Mouse (Mus musculus): Measurements from ENCODE around the gene Olfr222.
"Not testable (repeated sequence)": the region's sequence is repeated elsewhere in the genome, so short reads cannot be mapped to it uniquely, and the experiment has no call there.

The Olfr222 gene

DNA sequence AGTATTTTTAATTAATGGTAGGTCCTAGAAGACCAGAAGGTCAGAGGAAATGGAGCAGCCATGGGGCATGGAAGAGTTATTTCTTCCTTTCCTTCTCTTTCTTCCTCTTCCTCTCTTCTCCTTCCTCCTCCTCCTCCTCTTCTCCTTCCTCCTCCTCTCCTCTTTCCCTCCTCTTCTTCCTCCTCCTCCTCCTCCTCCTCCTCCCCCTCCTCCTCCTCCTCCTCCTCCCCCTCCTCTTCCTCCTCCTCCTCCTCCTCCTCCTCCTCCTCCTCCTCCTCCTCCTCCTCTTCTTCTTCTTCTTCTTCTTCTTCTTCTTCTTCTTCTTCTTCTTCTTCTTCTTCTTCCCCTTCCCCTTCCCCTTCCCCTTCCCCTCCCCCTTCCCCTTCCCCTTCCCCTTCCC, at the start of gene Olfr222:
Gene Olfr222 (minus strand): TSS at position 101 of the 400 bp plus-strand sequence.
- not testable (repeated sequence) for DNase-seq

DNA sequence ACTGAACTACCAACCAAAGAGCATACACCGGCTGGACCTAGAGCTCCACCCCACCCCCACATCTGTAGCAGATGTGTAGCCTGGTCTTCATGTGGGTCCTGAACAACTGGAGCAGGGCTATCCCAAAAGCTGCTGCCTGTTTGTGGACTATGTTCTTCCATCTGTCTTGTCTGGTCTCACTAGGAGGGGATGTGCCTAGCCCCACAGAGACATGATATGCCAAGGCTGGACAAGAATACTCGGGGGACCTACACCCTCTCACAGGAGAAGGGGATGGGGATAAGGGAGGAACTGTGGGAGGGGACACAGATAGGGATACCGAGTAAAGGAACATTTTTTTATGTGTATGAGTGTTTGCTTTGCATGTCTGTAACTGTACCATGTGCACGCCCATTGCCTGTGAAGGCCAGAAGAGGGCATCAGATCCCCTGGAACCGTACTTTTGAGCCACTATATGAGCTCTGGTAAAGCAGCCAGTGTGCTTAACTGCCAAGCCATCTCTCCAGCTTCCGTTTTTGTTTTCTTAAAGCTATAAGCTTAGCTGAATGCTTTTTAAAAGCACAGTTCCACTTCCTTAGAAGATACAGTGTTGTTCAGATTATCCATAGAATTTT, 48.1 kb upstream of the Olfr222 start:
- DNase-seq, result peak; percentile 40 to 72

DNA sequence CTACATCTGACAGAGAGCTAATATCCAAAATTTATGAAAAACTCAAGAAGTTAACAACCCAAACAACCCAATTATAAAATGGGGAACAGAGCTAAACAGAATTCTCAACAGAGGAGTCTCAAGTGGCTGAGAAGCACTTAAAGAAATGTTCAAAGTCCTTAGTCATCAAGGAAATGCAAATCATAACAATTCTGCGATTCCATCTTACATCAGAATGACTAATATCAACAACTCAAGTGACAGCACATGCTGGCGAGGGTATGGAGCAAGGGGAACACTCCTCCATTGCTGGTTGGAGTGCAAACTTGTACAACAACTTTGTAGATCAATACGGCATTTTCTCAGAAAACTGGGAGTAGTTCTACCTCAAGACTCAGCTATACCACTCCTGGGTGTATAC, 46.2 kb upstream of the Olfr222 start:
- no peak for DNase-seq

DNA sequence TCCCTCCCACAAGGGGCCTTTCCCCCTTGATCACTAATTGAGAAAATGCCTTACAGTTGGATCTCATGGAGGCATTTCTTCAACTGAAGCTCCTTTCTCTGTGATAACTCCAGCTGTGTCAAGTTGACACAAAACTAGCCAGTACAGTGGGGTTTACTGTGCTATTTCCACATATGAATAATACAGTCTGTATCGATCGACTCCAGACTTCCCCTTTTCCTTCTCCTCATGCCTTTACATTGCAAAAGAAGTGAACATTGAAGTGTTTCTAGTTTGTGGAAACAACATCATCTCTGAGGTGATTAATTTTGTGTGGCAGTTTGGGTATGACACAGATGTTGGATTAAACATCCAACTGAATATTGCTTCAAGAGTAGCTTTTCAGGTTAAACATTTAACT, 41.0 kb upstream of the Olfr222 start:
- DNase-seq, result not testable (repeated sequence)

DNA sequence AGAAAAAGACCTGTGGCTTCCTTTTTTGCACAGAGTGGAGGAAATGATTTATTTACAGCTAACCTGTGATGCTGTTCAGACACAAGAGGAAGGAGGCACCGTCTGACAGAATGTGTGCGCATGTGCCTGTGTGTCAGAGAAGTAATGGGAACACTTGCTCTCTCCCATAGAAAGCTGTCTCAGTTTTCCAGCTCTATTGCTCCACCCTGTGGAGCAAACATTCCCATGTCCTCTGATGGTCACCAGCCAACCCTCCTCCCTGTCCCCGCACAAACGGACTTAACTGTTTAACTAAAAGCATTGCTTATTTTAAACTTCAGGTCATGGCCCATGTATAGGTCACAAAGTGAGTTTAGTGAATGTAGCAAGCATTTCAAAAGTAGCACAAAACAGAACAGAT, 38.1 kb upstream of the Olfr222 start:
- peak; percentile 12 to 32 for DNase-seq

DNA sequence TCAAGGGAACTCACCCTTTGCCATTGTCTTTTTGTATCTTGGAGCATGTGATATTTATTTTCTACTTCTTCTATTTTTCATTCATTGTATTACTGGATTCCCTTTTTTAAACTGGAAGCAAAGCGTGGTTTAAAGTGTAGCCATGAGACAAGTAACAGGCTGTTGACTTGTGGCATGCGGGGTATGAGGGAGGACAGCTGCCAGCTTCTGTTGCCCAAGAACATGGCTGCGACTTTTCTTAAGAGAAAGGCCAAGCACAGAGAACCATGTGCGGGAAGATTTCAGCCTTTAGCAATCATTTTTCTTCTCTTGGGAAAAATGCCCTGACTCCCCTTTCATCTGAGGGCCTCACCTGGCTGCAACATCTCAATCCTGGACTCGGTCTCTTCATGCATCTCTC, 35.6 kb upstream of the Olfr222 start:
- DNase-seq, result no peak

DNA sequence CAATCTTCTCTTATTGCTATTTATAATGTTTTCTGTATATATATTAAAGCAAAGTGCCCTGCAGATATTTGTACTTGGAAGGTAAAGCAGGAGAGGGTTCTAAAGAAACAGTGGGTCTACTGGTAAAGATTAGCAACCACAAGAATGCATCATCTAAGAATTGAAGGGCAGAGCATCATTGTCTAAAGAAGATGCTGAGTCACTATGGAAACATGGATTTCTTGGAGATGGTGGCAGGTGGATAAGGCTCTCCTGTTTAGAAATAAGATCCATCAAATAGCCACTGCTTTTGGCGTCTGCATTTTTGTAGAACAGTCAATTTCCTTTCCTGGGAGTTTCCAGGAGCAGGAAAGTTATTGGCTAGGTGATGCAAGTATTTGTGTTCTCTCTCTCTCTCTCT, 26.3 kb upstream of the Olfr222 start:
- no peak for DNase-seq

DNA sequence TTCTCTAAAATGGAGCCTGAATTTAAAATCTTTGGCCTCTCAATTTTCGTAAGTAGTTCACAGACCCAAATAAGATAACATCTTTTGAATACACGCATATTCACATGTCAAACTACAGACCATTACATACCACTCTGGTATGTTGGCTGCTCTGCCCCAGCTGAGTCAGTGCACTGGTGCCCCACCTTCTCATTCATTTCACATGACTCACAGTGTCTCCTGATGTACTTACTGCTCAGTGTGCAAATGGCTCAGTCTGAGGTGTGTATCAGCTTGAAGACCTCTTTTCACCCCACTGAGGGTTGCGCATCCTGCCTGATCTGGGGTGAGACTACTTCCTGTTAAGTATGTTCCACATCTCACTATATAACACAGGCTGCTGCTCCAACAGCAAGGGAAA, 24.8 kb upstream of the Olfr222 start:
- DNase-seq, result no peak

DNA sequence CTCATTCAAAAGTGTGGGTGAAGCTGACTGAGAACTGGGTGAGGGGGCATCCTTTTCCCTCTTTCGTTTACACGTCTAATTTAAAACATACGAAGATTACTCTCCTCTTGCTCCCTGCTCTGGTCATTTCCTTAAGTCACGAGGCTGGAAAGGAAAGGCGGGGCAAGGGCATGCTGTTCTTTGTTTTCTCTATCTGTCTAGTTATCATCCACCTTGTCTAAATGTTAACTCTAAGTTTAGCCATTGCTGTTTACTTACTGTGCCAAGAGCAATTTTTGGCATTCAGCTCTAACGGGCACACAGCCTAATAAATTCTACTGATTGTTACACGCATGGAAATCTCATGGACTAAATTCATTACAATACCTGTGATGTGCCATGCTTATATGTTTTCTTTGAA, 23.2 kb upstream of the Olfr222 start:
- peak in 1 of 2 experiments; percentile 52 for DNase-seq

DNA sequence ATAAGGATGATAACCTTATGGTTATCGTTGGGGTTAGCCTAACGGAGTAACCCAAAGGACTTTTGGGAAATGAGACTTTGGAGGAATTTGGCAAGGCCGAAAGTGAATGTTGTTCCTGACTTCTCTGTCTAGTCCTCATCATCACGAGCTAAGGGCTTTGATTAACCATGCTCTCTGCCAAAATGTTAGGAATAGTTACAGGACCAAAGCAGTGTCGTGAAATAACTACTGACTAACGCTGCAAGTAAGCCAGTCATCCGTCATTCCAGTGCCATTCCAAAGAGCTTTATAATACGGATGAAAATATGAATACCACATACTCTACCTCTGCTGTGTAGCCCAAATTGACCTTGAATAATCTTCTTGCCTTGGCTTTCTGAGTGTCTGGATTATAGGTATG, 20.9 kb upstream of the Olfr222 start:
- DNase-seq, result no peak

DNA sequence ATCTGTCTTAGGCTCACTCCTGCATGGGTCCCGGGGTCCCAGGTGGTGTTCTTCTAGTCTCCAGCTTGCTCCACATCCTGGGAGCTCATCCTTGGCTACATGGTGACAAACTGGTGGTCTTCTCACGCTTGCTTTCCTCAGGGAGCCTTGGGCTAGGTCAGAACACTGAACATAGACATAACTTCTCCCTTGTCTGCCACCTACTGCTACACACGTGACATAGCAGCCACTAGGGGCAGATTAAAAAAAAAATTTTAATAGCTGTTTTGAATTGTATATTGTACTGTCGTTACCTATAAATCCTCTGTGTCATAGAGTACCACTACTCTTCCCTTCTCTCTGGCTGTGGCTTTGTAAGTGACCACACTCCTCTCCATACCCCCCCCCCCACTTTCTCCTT, 20.1 kb upstream of the Olfr222 start:
- DNase-seq, result no peak

DNA sequence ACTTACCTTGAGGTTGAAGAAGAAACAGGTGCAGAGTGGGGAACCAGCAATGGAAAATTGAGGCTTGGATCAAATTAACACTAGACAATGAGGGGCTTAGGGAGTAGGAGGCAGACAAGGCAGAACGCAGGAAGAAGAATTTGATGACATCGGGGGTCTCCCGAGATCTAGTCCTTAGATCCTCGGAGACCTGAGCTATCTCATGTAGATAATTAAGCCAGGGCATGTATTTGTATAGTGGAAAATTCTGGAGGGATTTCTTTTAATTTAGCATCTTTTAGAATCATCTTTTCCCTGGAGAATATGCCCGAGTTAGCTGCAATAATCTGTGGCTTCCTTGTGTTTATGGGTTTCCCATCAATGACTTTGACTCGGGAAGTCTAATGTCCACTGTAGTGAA, 17.2 kb upstream of the Olfr222 start, which contains the start of gene Olfr223:
Gene Olfr223 (minus strand): TSS at position 101 of the 400 bp plus-strand sequence.
- no peak for DNase-seq

DNA sequence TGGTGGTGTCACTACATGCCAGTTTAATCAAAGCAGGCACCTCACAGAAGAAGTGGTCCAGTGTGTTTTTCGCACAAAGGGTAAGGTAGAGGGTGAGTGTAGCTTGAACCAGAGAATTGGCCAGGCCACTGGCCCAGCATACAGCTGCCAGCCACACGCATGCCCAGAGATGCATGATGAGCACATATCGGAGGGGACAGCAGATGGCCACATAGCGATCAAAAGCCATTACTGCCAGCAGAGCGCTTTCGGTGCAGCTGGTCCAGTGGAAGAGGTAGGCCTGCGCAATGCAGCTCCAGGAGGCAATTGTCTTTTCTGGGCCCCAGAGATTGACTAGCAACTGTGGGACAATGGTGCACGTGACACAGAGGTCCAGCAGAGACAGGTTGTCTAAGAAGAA, 13.5 kb upstream of the Olfr222 start:
- DNase-seq, result no peak

DNA sequence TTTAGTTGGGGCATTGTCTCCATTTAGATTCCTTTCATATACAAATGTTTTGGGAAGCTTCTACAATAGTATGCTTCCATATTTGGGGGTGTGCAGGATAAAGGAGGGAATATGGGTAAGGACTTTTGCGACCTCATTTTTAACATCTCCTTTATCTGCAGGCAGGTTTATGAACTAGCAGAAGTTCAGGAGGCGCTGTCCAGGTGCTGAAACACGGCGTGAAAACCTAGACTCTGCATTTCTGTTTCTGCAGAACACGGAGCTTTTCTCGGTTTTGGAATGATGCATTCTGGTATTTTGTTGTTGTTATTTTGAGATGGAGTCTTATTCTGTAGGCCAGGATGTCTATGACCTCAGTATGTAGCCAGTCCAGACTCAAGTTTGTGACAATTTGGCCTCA, 8.5 kb upstream of the Olfr222 start:
- peak in 1 of 2 experiments; percentile 11 for DNase-seq

DNA sequence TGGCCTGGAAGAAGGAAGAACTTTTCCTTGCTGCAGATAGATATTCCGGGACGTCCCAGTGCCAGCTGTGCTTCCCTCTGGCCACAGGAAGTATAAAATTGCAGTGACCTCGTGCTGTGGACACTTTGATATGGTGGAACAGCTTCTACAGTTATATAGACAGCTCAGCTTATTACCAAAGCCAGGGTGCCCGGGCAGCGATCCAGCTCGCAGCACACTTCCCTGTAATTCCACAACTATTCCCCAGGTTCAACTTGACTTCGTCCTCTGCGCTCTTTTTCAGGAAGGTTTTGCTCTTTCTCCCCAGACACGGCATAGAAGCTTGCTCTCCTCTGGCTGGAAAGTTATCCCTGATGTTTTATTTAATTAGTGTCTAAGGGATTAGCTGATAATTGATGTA, 309 bp downstream of the Olfr222 start:
- DNase-seq, result no peak

DNA sequence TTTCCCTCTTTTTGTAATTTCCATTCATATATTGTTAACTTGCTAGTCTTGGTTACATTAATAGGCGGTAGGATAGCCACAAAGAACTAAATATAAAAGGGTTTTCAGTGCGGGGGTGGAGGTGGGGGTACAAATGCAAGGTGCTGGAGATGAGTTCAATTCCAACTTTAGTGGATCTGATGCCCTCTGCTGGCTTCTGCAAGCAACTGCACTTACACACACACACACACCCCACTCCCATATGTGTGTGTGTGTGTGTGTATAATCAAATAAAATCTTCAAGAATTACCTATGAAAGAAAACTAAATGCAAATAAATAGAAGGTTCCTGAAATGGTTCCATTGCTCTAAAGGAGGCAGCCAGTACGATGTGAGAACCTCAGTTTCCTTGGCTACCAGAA, 6.7 kb downstream of the Olfr222 start:
- DNase-seq, result no peak

DNA sequence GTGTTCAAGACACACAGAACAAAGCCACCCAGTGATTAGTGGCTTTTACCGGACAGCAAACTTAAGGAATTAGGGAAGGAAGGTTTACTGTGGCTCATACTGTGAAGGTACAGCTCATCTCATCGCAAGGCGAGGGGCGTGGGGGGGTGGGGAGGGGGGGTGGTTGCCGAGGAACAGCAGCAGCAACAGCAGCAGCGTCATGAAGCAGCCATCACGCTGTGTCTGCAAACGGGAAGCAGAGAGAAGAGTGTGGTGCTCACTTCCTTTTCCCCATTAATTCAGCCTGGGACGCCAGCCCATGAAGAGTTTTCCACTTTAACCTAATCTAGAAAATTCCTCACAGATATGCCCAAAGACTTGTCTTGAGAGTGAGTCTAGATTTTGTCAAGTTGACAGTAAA, 13.2 kb downstream of the Olfr222 start:
- no peak for DNase-seq

DNA sequence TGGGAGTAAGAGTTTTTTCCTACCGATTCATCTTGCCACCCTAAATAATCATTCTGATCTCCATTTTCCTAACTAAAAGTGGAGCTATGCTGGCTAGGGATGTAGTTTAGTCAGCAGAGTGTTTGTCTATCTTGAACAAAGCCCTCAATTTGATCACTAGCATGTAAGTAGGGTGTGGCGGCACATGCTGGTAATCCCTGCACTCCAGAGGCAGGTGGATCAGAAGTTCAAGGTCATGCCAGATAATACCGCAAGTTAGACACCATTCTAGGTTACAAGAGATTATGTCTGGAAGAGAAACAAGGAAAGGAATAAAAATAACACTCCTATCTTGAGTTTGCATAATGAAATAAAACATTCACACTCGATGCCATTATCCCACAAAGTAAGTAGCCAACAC, 13.7 kb downstream of the Olfr222 start:
- no peak for DNase-seq

DNA sequence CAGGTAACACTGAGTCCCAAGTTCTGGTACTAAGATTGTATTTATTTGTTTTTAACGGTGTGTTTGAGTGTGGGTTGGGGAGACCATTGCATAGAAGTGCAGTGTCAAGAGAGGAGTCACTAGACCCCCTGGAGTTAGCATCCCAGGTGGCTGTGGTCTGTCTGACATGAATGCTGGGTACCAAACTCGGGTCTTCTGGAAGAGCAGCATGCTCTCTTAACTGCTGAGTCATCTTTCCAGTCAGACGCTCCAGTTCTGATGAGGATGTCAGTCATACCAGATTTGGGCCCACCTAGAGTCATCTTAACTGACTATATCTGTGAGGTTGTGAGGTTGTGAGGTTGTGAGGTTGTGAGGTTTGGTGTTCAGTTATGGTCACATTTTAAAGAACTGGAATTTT, 15.1 kb downstream of the Olfr222 start:
- no peak for DNase-seq

DNA sequence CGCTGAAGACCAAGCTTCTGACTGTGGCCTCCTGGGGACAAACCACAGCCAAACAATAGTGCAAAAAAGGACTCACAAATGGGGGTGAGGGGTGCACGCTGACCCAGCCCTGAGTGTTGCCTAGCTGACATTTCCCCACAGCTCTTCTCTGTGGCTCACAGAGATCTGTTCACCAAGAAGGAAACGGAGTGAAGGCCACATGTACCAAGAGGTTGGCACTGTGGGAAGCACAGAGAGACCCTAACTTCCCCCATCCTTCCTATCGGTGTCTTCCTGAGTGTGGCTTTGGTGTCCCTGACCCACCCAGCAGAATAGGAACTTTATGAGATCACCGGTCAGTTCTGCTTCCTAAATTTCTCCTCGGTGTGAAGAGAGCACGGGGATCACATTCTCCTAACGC, 21.5 kb downstream of the Olfr222 start:
- no peak for DNase-seq

DNA sequence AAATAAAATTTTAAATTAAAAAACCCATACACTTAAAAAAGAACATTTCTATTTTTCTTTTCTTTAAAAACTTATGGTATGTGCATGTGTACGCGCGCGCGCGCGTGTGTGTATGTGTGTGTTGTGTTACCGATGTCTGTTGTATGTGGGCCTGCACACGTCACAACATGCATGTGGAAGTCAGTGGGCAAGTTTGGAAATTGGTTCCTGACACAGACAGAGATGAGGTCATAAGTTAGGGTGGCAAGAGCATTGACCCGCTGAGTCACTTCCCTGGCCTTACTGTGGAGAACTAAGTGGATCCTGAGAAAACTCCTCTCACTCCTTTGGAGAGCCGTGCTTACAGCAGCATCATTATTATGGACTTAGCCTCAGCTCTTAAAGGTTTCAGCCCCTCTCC, 21.9 kb downstream of the Olfr222 start:
- no peak for DNase-seq

DNA sequence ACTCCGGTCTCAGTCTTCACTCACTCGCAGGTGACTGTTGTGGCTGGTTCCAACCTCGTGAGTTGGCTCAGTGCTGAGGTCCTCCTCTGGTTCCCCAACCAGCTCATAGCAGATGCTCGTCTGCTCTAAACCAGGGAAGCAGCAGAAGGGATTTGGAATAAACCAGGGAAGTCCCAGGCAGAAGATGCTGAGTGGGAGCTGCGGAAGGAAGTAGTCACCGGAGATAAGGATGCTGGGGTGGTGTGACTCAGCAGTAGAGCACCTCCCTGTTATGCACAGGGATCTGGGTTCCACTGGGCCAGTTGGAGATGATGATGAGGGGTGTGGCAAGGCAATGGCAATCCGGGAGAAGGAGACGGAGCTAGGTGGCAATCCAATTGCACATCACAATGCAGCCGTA, 32.0 kb downstream of the Olfr222 start:
- no peak for DNase-seq

DNA sequence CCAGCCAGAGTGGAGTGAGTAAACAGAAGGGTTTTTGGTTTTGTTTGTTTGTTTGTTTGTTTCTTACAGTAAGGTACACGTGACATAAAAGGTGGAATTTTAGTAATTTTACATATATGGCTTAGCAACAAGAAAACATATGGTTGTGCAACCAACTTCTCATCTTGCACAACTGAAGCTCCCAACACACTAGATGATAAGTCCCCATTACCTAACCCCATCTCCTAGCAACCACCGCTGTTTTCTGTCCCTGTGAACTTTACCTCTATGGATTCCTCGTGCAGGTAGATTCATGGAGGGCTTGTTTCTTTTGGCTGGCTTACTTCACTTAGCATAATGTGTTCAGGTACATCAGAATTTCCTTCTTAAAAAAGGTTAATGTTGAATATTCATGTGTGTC, 32.7 kb downstream of the Olfr222 start:
- DNase-seq, result no peak

DNA sequence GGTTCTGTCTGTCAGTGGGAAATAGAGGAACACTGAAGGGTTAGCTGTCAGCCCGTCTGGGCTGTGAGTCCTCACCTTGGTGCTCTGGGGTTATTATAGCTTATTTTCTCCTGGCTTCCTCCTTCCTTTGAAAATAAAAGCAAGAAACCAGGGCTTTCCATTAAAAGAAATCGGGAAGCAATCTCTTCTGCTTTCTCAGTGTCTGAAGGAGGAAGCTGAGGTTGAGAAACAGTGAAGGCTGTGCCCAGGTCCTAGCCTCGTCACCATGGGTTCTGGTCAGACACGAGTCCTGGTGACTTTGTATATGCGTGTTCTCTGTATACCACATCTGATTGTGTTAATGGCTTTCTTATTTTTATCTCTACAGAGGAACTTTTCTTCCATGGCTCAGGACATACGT, 33.6 kb downstream of the Olfr222 start:
- DNase-seq, result no peak

DNA sequence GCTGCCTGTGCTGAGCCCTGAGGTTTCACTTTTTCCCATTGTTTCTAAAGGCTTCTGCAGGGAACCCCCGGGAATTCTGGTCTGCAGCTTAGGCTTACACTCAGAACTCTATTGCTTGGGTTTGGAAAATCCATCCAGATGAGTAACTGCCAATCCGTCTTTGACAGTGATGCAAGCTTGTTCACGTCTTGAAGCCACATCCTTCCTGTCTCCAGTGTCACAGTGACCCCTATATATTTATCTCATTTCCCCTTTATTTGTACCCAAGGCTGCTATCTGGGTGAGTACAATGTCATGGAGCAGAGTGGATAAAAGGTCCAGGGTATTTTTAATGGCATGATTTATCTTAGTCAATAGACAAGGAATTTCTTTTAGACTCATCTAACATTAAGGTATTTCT, 34.7 kb downstream of the Olfr222 start, which contains the start of gene Nlrp3:
Gene Nlrp3 (plus strand): TSS at position 245 of the 400 bp plus-strand sequence.
- no peak for DNase-seq

DNA sequence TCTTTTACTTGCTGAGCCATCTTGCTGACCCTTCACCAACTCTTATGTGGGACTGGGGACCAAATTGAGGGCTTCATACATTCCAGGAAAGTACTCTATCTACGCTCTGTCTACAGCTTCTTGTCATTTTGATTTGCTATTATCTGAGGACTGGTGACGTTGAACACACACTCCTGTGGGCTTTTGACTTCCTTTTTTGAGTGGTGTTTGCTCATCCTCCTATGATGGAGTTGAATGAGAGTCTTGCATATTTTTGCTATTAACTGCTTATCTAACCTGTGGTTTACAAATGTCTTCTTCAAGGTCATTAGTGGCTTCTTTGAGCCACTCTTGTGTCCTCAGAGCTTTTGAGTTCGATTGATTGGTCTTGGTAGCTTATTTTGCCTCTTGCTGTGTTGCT, 35.9 kb downstream of the Olfr222 start:
- no peak for DNase-seq

Data from kidney, adult 8-10 months (tissue).